Mouse (Mus musculus): ENCODE measurements around the gene Abcg1.

DNA sequence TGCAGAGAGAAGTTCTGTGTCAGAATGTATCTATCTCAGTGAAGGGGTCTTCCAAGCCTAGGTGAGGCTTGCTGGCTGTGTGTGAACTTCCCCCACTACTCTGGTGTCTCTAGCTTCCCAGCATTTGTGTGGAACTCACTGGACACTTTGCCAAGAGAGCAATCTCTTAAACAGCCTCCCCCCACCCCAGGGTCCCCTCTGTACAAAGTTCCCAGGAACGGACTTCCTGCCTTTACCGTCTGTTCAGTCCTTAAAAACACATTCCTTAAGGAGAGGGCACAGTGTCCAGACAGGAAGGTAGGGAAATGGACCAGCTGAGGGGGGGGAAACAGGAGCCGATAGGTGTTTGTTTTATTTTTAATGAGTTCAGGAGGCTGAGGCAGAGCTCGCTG lies 2.7 kb downstream of the Abcg1 start:
- TF ChIP-seq CTCF (IDR thresholded peaks at IDR 0.05; ENCODE audit: low read depth) (no peak), EP300 (IDR thresholded peaks at IDR 0.05; ENCODE audit: low read depth) (no peak)

Measured in heart, postnatal 0 days (tissue).